Mouse (Mus musculus): ENCODE results near the gene Urgcp. TPM values are rescaled to one million over a fixed set of nuclear protein-coding genes. Genes with fewer than 3 reads are reported as not detected.

Gene Urgcp
- 25.8 to 33.3 TPM (median 28.4 TPM) in 4 replicates for total RNA-seq (2023)

GRCm38 (mm10) chr11:5761820-5762632 is at the start of gene Urgcp:
Gene Urgcp, minus strand, starts transcription at chr11:5762376.

GRCm38 (mm10) chr11:5803551-5803981 is 41.4 kb upstream of the Urgcp start, which contains the start of gene Pgam2:
Gene Pgam2, minus strand, starts transcription at chr11:5803733.

GRCm38 (mm10) chr11:5788056-5789014 is 26.2 kb upstream of the Urgcp start, which contains the start of gene Dbnl:
Gene Dbnl, plus strand, starts transcription at chr11:5788488.

GRCm38 (mm10) chr11:5715630-5716105 is 46.5 kb downstream of the Urgcp start, which contains the start of gene Mrps24:
Gene Mrps24, minus strand, starts transcription at chr11:5715680.

Other genes starting within 250 kb of the Urgcp start
- 105 to 127 TPM (median 110 TPM) in 4 replicates for gene Xbp1, start 241.7 kb downstream of the Urgcp start, total RNA-seq (2023)
- gene Ccdc117, start 220.2 kb downstream of the Urgcp start, total RNA-seq (2023): 37.6 to 51.2 TPM (median 40.1 TPM) in 4 replicates
- gene Ankrd36, start 192.7 kb downstream of the Urgcp start, total RNA-seq (2023): not detected in 4 replicates
- 45.0 to 65.7 TPM (median 52.0 TPM) in 4 replicates for gene Mrps24, start 46.7 kb downstream of the Urgcp start, total RNA-seq (2023)
- gene Dbnl, start 26.1 kb upstream of the Urgcp start, total RNA-seq (2023): 161 to 175 TPM (median 164 TPM) in 4 replicates
- gene Pgam2, start 41.4 kb upstream of the Urgcp start, total RNA-seq (2023): not detected in 4 replicates
- 89.7 to 96.0 TPM (median 94.0 TPM) in 4 replicates for gene Polm, start 75.6 kb upstream of the Urgcp start, total RNA-seq (2023)
- 0.28 to 0.58 TPM (median 0.46 TPM) in 3 of 4 replicates, not detected in the other for gene Aebp1, start 99.6 kb upstream of the Urgcp start, total RNA-seq (2023)
- gene Pold2, start 115.9 kb upstream of the Urgcp start, total RNA-seq (2023): 42.0 to 60.3 TPM (median 42.9 TPM) in 4 replicates
- gene Myl7, start 136.4 kb upstream of the Urgcp start, total RNA-seq (2023): not detected in 4 replicates
- gene Gck, start 187.7 kb upstream of the Urgcp start, total RNA-seq (2023): not detected in 4 replicates
- 67.3 to 78.6 TPM (median 71.8 TPM) in 4 replicates for gene Ykt6, start 193.3 kb upstream of the Urgcp start, total RNA-seq (2023)